Mouse (Mus musculus) lung, embryonic 16.5 days (tissue): ENCODE results near the gene Olfr961. TPM values are rescaled to one million over a fixed set of nuclear protein-coding genes. Genes with fewer than 3 reads are reported as not detected.

Experiments used
- ATAC-seq: fragments of 200-750 bp; cut with Nextera tagmentation; 2 replicates; pipeline ENCODE4 v1.8.0; 2017; ENCODE audit warnings: low read depth, mild to moderate bottlenecking, moderate library complexity
- H3K27ac ChIP-seq: fragments of 300-500 bp; sonication (generic); 2 replicates; pipeline ENCODE4 v1.5.1; 2014; ENCODE audit warnings: mild to moderate bottlenecking, control low read depth, low read length
- H3K27me3 ChIP-seq: fragments of 300-500 bp; sonication (generic); 2 replicates; pipeline ENCODE4 v1.6.1; 2014; ENCODE audit warnings: low read depth, low read length, mixed read lengths; ENCODE audit not compliant: control insufficient read depth, insufficient read depth
- H3K36me3 ChIP-seq: fragments of 300-500 bp; sonication (generic); 2 replicates; pipeline ENCODE4 v1.6.1; 2014; ENCODE audit warnings: low read length; ENCODE audit not compliant: control insufficient read depth, insufficient read depth
- H3K4me1 ChIP-seq: fragments of 300-500 bp; sonication (generic); replicated peaks from 2 replicates; pipeline ENCODE4 v1.6.1; 2014; ENCODE audit warnings: low read length, mixed read lengths; ENCODE audit not compliant: control insufficient read depth, insufficient read depth
- H3K4me2 ChIP-seq: fragments of 300-500 bp; sonication (generic); 2 replicates; pipeline ENCODE4 v1.6.1; 2014; ENCODE audit warnings: low read depth, low read length, control low read depth
- H3K4me3 ChIP-seq: fragments of 300-500 bp; sonication (generic); 2 replicates; pipeline ENCODE4 v1.5.1; 2014; ENCODE audit warnings: mild to moderate bottlenecking, low read length, control low read depth
- H3K9ac ChIP-seq: fragments of 300-500 bp; sonication (generic); 2 replicates; pipeline ENCODE4 v1.6.1; 2014; ENCODE audit warnings: low read length, control low read depth
- H3K9me3 ChIP-seq: fragments of 300-500 bp; sonication (generic); 2 replicates; pipeline ENCODE4 v1.6.1; 2016; ENCODE audit warnings: low read length; ENCODE audit not compliant: control insufficient read depth
- WGBS: fragments of 180-500 bp; shearing (Covaris S2); extraction: QIAGEN DNeasy Blood & Tissue Kit; methylation state at CpG from one replicate; pipeline ENCODE4 v1.1.7; 2014; 5-methylcytosine and 5-hydroxymethylcytosine counted together
- polyA plus RNA-seq: library from polyadenylated mRNA; unstranded; fragments of >200 nt; fragmentation: Nextera tagmentation; extraction: Ambion mirVana; gene quantifications from 2 replicates; pipeline ENCODE4 v1.2.1, GENCODE M21; 2015

Olfr961 gene
- polyA plus RNA-seq, 1 experiment from 2014 or later, result not detected

DNA sequence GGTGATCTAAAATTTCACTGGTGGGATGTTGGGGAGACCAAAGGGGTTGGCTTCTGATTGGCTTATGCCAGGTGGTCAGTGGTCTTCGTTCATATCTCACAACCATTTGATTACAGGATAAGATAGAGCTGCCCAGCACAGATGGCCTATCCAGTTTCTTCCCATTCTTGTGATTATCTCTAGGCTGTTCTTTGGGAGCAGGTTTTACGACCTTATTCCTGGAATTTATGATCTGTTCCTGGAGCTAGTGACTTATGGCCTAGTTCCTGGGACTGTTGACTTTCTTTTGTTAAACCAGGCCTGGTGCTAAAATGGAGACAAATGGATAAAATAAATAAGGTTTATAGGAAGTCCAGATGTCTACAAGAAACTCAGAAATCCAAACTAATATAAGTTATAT lies 20.2 kb upstream of the Olfr961 start:
- 59% methylated on average over 2 of the region's 2 CpGs for WGBS
- Histone ChIP-seq H3K27ac (no peak overlapping the region), H3K4me2 (no peak overlapping the region), H3K9ac (no peak overlapping the region), H3K9me3 (no peaks in the 10 kb centered on the region), H3K36me3 (no peaks in the 10 kb centered on the region), H3K4me3 (no peak overlapping the region), H3K4me1 (no peaks in the 10 kb centered on the region), H3K27me3 (no peaks in the 10 kb centered on the region)
- no peak for ATAC-seq

DNA sequence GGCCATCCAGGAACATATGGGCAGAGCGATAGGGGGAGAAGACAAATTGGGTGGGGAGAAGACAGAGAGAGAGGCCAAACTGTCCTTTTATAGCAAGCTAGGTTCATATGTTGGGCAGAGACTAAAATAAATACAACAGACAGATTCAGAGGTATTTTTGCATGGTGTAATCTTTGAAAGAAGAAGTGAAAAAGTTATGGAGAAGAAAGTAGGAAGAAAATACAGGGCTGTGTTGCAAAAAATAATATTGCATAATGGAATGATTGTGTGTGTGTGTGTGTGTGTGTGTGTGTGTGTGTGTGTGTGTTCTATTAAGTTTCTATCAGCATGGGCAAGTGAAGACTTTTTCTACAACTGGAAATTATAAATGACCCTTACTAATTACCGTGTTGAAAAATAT lies 15.8 kb upstream of the Olfr961 start:
- Histone ChIP-seq H3K27me3 (no peaks in the 10 kb centered on the region), H3K4me3 (no peak overlapping the region), H3K36me3 (no peaks in the 10 kb centered on the region), H3K9ac (no peak overlapping the region), H3K4me2 (no peak overlapping the region), H3K9me3 (no peaks in the 10 kb centered on the region), H3K27ac (no peak overlapping the region), H3K4me1 (no peaks in the 10 kb centered on the region)
- 63% methylated on average over 2 of the region's 2 CpGs for WGBS
- ATAC-seq, result no peak

DNA sequence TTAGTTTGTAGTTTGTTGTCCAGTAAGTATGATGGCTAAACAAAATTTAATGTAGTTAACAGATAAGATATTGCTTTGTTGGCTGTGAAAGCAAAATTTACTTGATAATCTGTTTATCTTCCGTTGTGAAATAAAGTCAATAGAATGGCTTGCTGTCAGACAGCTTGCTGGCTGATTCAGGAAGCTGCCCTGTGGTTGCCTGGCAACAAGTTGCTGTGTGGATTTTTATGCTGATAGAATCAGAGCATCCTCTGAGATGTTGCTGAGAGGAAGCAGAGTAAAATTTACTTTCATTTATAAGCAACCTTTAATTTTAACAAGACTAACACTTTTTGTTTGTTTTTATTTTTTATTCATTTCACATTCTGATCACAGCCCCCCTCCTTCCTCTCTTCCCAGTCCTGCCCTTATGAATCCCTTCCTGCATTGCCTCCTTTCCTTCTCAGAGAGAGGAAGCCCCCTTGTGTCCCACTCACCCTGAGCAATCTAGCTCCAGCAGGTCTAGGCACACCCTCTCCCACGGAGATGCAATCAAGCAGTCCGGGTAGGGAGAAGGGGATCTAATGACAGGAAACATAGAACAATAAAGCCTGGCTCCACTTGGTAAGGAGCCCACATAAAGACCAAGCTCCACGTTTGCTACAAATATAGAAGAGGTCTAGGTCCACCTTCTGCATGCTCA lies 10.8 kb upstream of the Olfr961 start:
- WGBS, result 34% methylated on average over 4 of the region's 4 CpGs

DNA sequence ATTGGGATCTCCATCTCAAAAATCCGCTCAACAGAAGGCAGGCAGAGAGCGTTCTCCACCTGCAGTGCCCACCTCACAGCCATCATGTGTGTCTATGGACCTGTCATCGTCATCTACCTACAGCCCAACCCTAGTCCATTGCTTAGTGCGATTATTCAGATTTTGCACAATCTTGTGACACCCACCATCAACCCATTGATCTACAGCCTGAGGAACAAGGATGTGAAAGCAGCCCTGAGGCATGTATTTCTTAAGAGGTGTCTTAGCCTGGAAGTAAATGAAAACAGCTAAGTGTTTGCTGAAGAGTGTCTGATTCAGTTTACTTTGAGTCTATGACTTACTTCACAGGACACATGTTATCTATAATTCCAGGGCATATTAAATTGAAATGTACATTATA lies 2.5 kb downstream of the Olfr961 start:
- H3K4me1 ChIP-seq, result no peaks in the 10 kb centered on the region
- H3K9ac ChIP-seq, result no peak overlapping the region
- no peaks in the 10 kb centered on the region for H3K27me3 ChIP-seq
- 80% methylated on average over 4 of the region's 4 CpGs for WGBS
- no peak overlapping the region for H3K4me2 ChIP-seq
- H3K4me3 ChIP-seq, result no peak overlapping the region
- no peak overlapping the region for H3K27ac ChIP-seq
- no peak for ATAC-seq
- H3K36me3 ChIP-seq, result no peaks in the 10 kb centered on the region
- no peaks in the 10 kb centered on the region for H3K9me3 ChIP-seq

More for the DNA sequence above, 10.8 kb upstream of the Olfr961 start:
- no peak overlapping the region for H3K27ac ChIP-seq
- no peaks in the 10 kb centered on the region for H3K27me3 ChIP-seq
- no peaks in the 10 kb centered on the region for H3K4me1 ChIP-seq
- H3K4me3 ChIP-seq, result no peak overlapping the region
- H3K4me2 ChIP-seq, result no peak overlapping the region
- H3K9ac ChIP-seq, result no peak overlapping the region
- no peaks in the 10 kb centered on the region for H3K9me3 ChIP-seq
- no peak for ATAC-seq
- H3K36me3 ChIP-seq, result no peaks in the 10 kb centered on the region

DNA sequence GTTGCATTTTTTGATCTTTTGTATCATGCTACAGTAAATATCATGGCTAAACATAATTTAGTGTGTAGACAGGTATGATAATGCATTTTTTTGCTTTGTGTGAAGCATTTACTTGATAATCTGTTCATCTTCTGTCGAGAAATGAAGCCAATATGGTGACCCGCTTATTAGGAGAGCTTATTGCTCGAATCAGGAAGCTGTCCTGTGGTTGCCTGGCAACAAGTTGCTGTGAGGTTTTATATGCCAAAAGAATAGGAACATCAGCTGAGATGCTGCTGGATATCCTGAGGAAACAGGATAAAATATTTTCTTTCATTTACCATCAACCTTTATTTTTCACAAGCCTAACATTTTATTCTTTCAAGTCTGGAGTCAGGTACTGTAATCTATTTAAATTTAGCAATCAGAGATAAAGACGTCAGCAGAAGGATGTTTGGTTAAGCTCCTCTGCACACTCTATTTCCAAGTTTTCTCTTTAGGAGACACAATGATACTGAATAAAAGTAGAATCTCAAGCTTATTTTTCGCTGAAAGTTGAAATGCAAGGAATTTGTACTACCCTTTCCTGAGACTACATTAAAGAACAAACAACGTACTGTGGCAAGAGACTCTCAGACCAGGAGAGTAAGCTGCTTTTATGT lies 10.0 kb downstream of the Olfr961 start:
- no peaks in the 10 kb centered on the region for H3K4me1 ChIP-seq
- no peak overlapping the region for H3K4me3 ChIP-seq
- H3K9me3 ChIP-seq, result no peaks in the 10 kb centered on the region
- no peak overlapping the region for H3K4me2 ChIP-seq
- WGBS, result 61% methylated on average over 6 of the region's 6 CpGs
- no peak overlapping the region for H3K9ac ChIP-seq
- no peak for ATAC-seq
- H3K27ac ChIP-seq, result no peak overlapping the region
- H3K36me3 ChIP-seq, result no peaks in the 10 kb centered on the region
- no peaks in the 10 kb centered on the region for H3K27me3 ChIP-seq

DNA sequence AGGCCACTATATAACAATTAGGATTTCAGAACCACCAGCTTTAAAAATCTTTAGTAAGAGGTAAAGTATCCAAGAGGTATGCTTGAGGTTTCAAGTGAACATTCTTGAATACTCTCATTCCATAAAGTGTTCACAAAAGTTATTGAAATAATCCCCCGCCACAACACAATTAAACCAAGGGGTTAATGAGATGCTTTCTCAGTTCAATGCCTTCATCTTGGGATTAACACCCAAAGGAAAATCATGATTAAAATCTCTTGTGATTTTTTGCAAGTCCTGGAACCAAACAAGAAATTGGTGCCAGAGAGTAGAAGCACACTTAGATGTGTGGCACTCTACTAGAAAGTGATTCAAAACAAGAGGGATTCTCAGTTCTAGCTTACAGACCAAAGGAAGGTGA lies 22.0 kb downstream of the Olfr961 start, which contains the start of gene Olfr963:
Olfr963 (plus strand) TSS at position 301 of the 400 bp plus-strand sequence.
- H3K36me3 ChIP-seq, result no peaks in the 10 kb centered on the region
- H3K27me3 ChIP-seq, result no peaks in the 10 kb centered on the region
- H3K4me1 ChIP-seq, result no peaks in the 10 kb centered on the region
- H3K4me3 ChIP-seq, result no peak within 1 kb of the TSS
- 86% methylated on average over 1 of the region's 1 CpGs for WGBS
- no peak within 1 kb of the TSS for H3K9ac ChIP-seq
- no peak for ATAC-seq
- H3K27ac ChIP-seq, result no peak within 1 kb of the TSS
- H3K4me2 ChIP-seq, result no peak within 1 kb of the TSS
- H3K9me3 ChIP-seq, result no peaks in the 10 kb centered on the region

DNA sequence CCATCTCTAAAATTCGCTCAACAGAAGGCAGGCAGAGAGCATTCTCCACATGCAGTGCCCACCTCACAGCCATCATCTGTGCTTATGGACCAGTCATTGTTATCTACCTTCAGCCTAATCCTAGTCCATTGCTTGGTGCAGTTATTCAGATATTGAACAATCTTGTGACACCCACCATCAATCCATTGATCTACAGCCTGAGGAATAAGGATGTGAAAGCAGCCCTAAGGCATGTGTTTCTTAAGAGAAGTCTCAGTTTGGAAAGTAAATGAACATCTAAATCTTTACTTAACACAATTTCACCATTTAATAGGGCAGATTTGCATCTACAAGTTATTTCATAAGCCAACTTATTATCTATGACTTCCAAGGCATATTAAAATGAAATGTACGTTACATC lies 24.8 kb downstream of the Olfr961 start:
- Histone ChIP-seq H3K27me3 (no peaks in the 10 kb centered on the region), H3K4me2 (no peak overlapping the region), H3K4me3 (no peak overlapping the region), H3K4me1 (no peaks in the 10 kb centered on the region), H3K9ac (no peak overlapping the region), H3K27ac (no peak overlapping the region), H3K9me3 (no peaks in the 10 kb centered on the region), H3K36me3 (no peaks in the 10 kb centered on the region)
- WGBS, result 55% methylated on average over 2 of the region's 2 CpGs
- no peak for ATAC-seq

DNA sequence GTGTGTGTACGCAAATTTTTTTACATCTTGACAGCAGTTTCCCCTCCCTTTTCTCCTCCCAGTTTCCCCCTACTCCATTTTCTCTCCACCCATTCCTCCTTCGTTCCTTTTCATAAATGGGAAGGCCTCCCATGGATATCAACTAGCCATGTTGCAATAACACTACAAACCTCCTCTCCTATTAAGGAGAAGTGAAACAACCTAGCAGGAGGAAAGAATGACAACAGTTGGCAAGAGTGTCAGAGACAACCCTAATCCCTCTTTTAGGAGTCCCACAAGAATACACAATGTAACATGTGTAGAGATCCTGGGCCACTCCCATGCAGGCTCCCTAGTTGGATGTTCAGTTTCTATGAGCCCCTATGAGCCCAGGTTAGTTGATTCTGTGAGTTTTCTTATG lies 29.9 kb downstream of the Olfr961 start:
- WGBS, result 71% methylated on average over 2 of the region's 2 CpGs
- H3K4me1 ChIP-seq, result no peaks in the 10 kb centered on the region
- no peaks in the 10 kb centered on the region for H3K9me3 ChIP-seq
- H3K9ac ChIP-seq, result no peak overlapping the region
- no peaks in the 10 kb centered on the region for H3K27me3 ChIP-seq
- ATAC-seq, result no peak
- no peak overlapping the region for H3K4me3 ChIP-seq
- H3K36me3 ChIP-seq, result no peaks in the 10 kb centered on the region
- H3K27ac ChIP-seq, result no peak overlapping the region
- H3K4me2 ChIP-seq, result no peak overlapping the region

DNA sequence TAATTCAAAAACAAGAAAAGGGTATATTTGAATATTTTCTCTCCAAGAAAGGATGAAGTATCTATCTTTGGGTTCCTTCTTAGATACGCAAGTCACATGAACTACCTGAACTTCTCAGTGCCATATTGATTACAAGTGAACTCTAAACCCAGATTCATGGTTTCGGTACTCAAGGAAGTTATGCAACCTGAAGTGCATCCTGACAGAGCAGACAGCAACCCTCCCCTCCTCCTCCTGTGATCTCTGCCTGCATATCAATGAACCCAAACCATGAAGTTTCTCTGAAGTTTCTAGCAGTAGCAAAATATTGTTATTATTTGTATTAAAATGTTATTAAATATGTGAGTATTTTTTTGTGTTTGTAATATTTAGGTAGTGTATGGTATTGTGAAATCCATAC lies 33.7 kb downstream of the Olfr961 start:
- no peak overlapping the region for H3K4me3 ChIP-seq
- no peaks in the 10 kb centered on the region for H3K36me3 ChIP-seq
- H3K9me3 ChIP-seq, result no peaks in the 10 kb centered on the region
- no peaks in the 10 kb centered on the region for H3K4me1 ChIP-seq
- no peak overlapping the region for H3K4me2 ChIP-seq
- 93% methylated on average over 2 of the region's 2 CpGs for whole genome bisulfite sequencing
- H3K27me3 ChIP-seq, result no peaks in the 10 kb centered on the region
- H3K27ac ChIP-seq, result no peak overlapping the region
- no peak for ATAC-seq
- no peak overlapping the region for H3K9ac ChIP-seq
